Mouse (Mus musculus) activated CD4-positive, CD25-positive, alpha-beta regulatory T cell, adult 4 months (primary cell): ENCODE results near the gene Il1rn. TPM values are rescaled to one million over a fixed set of nuclear protein-coding genes. Genes with fewer than 3 reads are reported as not detected.
A peak's percentile ranks its signal among the peaks of the same experiment; 100 is the strongest.

ENCODE experiments used
- ATAC-seq: one replicate; pipeline ENCODE4 v1.8.0; 2017
- polyA plus RNA-seq, 2 experiments: library from polyadenylated mRNA; unstranded; fragments of 100-300 nt; shearing (Covaris generic); gene quantifications; one replicate each; pipeline ENCODE4 v1.2.1; 2017

Gene Il1rn
- polyA plus RNA-seq, result under 1 TPM; 0.20 to 0.77 TPM

GRCm38 (mm10) chr2:24336545-24336944, at the start of gene Il1rn:
Il1rn (plus strand) TSS chr2:24336853.
- ATAC-seq, result no peak

GRCm38 (mm10) chr2:24290896-24291295, 45.8 kb upstream of the Il1rn start, which contains the start of gene Il1f10:
Il1f10 (plus strand) TSS chr2:24291196.
- ATAC-seq, result no peak

GRCm38 (mm10) chr2:24294616-24295015, 42.0 kb upstream of the Il1rn start:
- ATAC-seq, result no peak

GRCm38 (mm10) chr2:24296837-24297236, 39.8 kb upstream of the Il1rn start:
- no peak for ATAC-seq

- ATAC-seq, result no peak
These were observed 25.2 kb upstream of the Il1rn start for GRCm38 (mm10) chr2:24311302-24312001.

- no peak for ATAC-seq
These were observed 19.7 kb upstream of the Il1rn start for GRCm38 (mm10) chr2:24316919-24317318.

- ATAC-seq, result no peak
These were observed 18.6 kb upstream of the Il1rn start for GRCm38 (mm10) chr2:24317919-24318598.

GRCm38 (mm10) chr2:24335333-24335732, 1.3 kb upstream of the Il1rn start:
- ATAC-seq, result peak; percentile 52

- ATAC-seq, result no peak
These were observed 4.8 kb downstream of the Il1rn start for GRCm38 (mm10) chr2:24341395-24341885.

- no peak for ATAC-seq
These were observed 8.0 kb downstream of the Il1rn start for GRCm38 (mm10) chr2:24344619-24345018.

GRCm38 (mm10) chr2:24345056-24345455, 8.4 kb downstream of the Il1rn start:
- no peak for ATAC-seq

GRCm38 (mm10) chr2:24347926-24348325, 11.3 kb downstream of the Il1rn start:
- no peak for ATAC-seq

- ATAC-seq, result no peak
These were observed 14.5 kb downstream of the Il1rn start for GRCm38 (mm10) chr2:24351159-24351558.

GRCm38 (mm10) chr2:24353042-24353441, 16.4 kb downstream of the Il1rn start:
- ATAC-seq, result no peak

GRCm38 (mm10) chr2:24357642-24358041, 21.0 kb downstream of the Il1rn start:
- no peak for ATAC-seq

- ATAC-seq, result peak; percentile 78
These were observed 22.7 kb downstream of the Il1rn start for GRCm38 (mm10) chr2:24359347-24359746.

GRCm38 (mm10) chr2:24363818-24364217, 27.2 kb downstream of the Il1rn start:
- ATAC-seq, result no peak

- ATAC-seq, result no peak
These were observed 29.7 kb downstream of the Il1rn start for GRCm38 (mm10) chr2:24366214-24366975.

GRCm38 (mm10) chr2:24367030-24367894, 30.6 kb downstream of the Il1rn start, which contains the start of gene Psd4:
Psd4 (plus strand) TSS chr2:24367580.
- ATAC-seq, result peak; percentile 52

- no peak for ATAC-seq
These were observed 31.2 kb downstream of the Il1rn start for GRCm38 (mm10) chr2:24367895-24368261.

- no peak for ATAC-seq
These were observed 42.2 kb downstream of the Il1rn start for GRCm38 (mm10) chr2:24378747-24379450.
